Mouse (Mus musculus): ENCODE results near the gene Ntn1. TPM values are rescaled to one million over a fixed set of nuclear protein-coding genes. Genes with fewer than 3 reads are reported as not detected.

Gene Ntn1
- polyA plus RNA-seq, 1 experiment from 2014 or later = 15.7 TPM

- 85% methylated on average over 5 of the region's 5 CpGs for WGBS
- Histone ChIP-seq H3K4me3 (ENCODE audit: low read depth, low read length) (no peak overlapping the region), H3K27me3 (ENCODE audit: control insufficient read depth, insufficient read depth, low read length) (0 out of 2 replicates have a peak, but pooled peaks cover 2% of the 10 kb centered on the region), H3K4me1 (ENCODE audit: control insufficient read depth, insufficient read depth, low read length) (0 out of 2 replicates have a peak, but pooled peaks cover 4% of the 10 kb centered on the region), H3K9me3 (ENCODE audit: control insufficient read depth, low read length) (no peaks in the 10 kb centered on the region), H3K36me3 (ENCODE audit: control insufficient read depth, insufficient read depth, low read length) (no peaks in the 10 kb centered on the region), H3K27ac (ENCODE audit: low read depth, low read length) (no peak overlapping the region), H3K4me2 (ENCODE audit: low read depth, low read length) (no peak overlapping the region), H3K9ac (replicated peaks; ENCODE audit: low read depth, low read length) (no peak overlapping the region)
- no peak for ATAC-seq (ENCODE audit: low read depth)
These were observed 35.8 kb upstream of the Ntn1 start for GRCm38 (mm10) chr11:68436376-68436775.

GRCm38 (mm10) chr11:68435601-68436000 is 35.0 kb upstream of the Ntn1 start:
- H3K9me3 ChIP-seq (ENCODE audit: control insufficient read depth, low read length) = no peaks in the 10 kb centered on the region
- no peak overlapping the region for H3K4me2 ChIP-seq (ENCODE audit: low read depth, low read length)
- H3K27me3 ChIP-seq (ENCODE audit: control insufficient read depth, insufficient read depth, low read length) = 0 out of 2 replicates have a peak, but pooled peaks cover 2% of the 10 kb centered on the region
- WGBS = 92% methylated on average over 4 of the region's 4 CpGs
- ATAC-seq (ENCODE audit: low read depth) = no peak
- 0 out of 2 replicates have a peak, but pooled peaks cover 4% of the 10 kb centered on the region for H3K4me1 ChIP-seq (ENCODE audit: control insufficient read depth, insufficient read depth, low read length)
- no peaks in the 10 kb centered on the region for H3K36me3 ChIP-seq (ENCODE audit: control insufficient read depth, insufficient read depth, low read length)
- no peak overlapping the region for H3K27ac ChIP-seq (ENCODE audit: low read depth, low read length)
- no peak overlapping the region for H3K4me3 ChIP-seq (ENCODE audit: low read depth, low read length)
- H3K9ac ChIP-seq (replicated peaks; ENCODE audit: low read depth, low read length) = no peak overlapping the region

GRCm38 (mm10) chr11:68434697-68435096 is 34.1 kb upstream of the Ntn1 start:
- H3K27ac ChIP-seq (ENCODE audit: low read depth, low read length) = no peak overlapping the region
- ATAC-seq (ENCODE audit: low read depth) = no peak
- H3K27me3 ChIP-seq (ENCODE audit: control insufficient read depth, insufficient read depth, low read length) = 0 out of 2 replicates have a peak, but pooled peaks cover 2% of the 10 kb centered on the region
- H3K36me3 ChIP-seq (ENCODE audit: control insufficient read depth, insufficient read depth, low read length) = no peaks in the 10 kb centered on the region
- H3K4me2 ChIP-seq (ENCODE audit: low read depth, low read length) = no peak overlapping the region
- no peak overlapping the region for H3K9ac ChIP-seq (replicated peaks; ENCODE audit: low read depth, low read length)
- WGBS = 92% methylated on average over 2 of the region's 2 CpGs
- H3K4me1 ChIP-seq (ENCODE audit: control insufficient read depth, insufficient read depth, low read length) = 0 out of 2 replicates have a peak, but pooled peaks cover 4% of the 10 kb centered on the region
- no peaks in the 10 kb centered on the region for H3K9me3 ChIP-seq (ENCODE audit: control insufficient read depth, low read length)
- H3K4me3 ChIP-seq (ENCODE audit: low read depth, low read length) = no peak overlapping the region

- 0 out of 2 replicates have a peak, but pooled peaks cover 2% of the 10 kb centered on the region for H3K27me3 ChIP-seq (ENCODE audit: control insufficient read depth, insufficient read depth, low read length)
- ATAC-seq (ENCODE audit: low read depth) = no peak
- no peak overlapping the region for H3K9ac ChIP-seq (replicated peaks; ENCODE audit: low read depth, low read length)
- H3K4me3 ChIP-seq (ENCODE audit: low read depth, low read length) = no peak overlapping the region
- H3K36me3 ChIP-seq (ENCODE audit: control insufficient read depth, insufficient read depth, low read length) = no peaks in the 10 kb centered on the region
- 0 out of 2 replicates have a peak, but pooled peaks cover 4% of the 10 kb centered on the region for H3K4me1 ChIP-seq (ENCODE audit: control insufficient read depth, insufficient read depth, low read length)
- WGBS = 89% methylated on average over 5 of the region's 5 CpGs
- no peak overlapping the region for H3K4me2 ChIP-seq (ENCODE audit: low read depth, low read length)
- H3K27ac ChIP-seq (ENCODE audit: low read depth, low read length) = no peak overlapping the region
- H3K9me3 ChIP-seq (ENCODE audit: control insufficient read depth, low read length) = no peaks in the 10 kb centered on the region
These were observed 32.9 kb upstream of the Ntn1 start for GRCm38 (mm10) chr11:68433534-68433933.

GRCm38 (mm10) chr11:68432361-68433021 is 31.9 kb upstream of the Ntn1 start:
- H3K4me1 ChIP-seq (ENCODE audit: control insufficient read depth, insufficient read depth, low read length) = 0 out of 2 replicates have a peak, but pooled peaks cover 4% of the 10 kb centered on the region
- H3K9me3 ChIP-seq (ENCODE audit: control insufficient read depth, low read length) = no peaks in the 10 kb centered on the region
- peak overlapping the region; percentile 46 for H3K4me2 ChIP-seq (ENCODE audit: low read depth, low read length)
- H3K9ac ChIP-seq (replicated peaks; ENCODE audit: low read depth, low read length) = peak overlapping the region; percentile 32
- WGBS = 34% methylated on average over 23 of the region's 23 CpGs
- H3K27me3 ChIP-seq (ENCODE audit: control insufficient read depth, insufficient read depth, low read length) = 0 out of 2 replicates have a peak, but pooled peaks cover 2% of the 10 kb centered on the region
- H3K4me3 ChIP-seq (ENCODE audit: low read depth, low read length) = peak overlapping the region; percentile 34
- peak; percentile 14; the same call in 1 of the 2 replicates for ATAC-seq (ENCODE audit: low read depth)
- H3K27ac ChIP-seq (ENCODE audit: low read depth, low read length) = no peak overlapping the region
- H3K36me3 ChIP-seq (ENCODE audit: control insufficient read depth, insufficient read depth, low read length) = no peaks in the 10 kb centered on the region

- peak within 1 kb of the TSS; percentile 32 for H3K9ac ChIP-seq (replicated peaks; ENCODE audit: low read depth, low read length)
- H3K4me1 ChIP-seq (ENCODE audit: control insufficient read depth, insufficient read depth, low read length) = 0 out of 2 replicates have a peak, but pooled peaks cover 4% of the 10 kb centered on the region
- 0 out of 2 replicates have a peak, but pooled peaks cover 2% of the 10 kb centered on the region for H3K27me3 ChIP-seq (ENCODE audit: control insufficient read depth, insufficient read depth, low read length)
- peak; percentile 75 for ATAC-seq (ENCODE audit: low read depth)
- H3K4me2 ChIP-seq (ENCODE audit: low read depth, low read length) = peak within 1 kb of the TSS; percentile 46
- H3K4me3 ChIP-seq (ENCODE audit: low read depth, low read length) = peak within 1 kb of the TSS; percentile 34
- H3K27ac ChIP-seq (ENCODE audit: low read depth, low read length) = no peak within 1 kb of the TSS
- no peaks in the 10 kb centered on the region for H3K9me3 ChIP-seq (ENCODE audit: control insufficient read depth, low read length)
- 11% methylated on average over 35 of the region's 35 CpGs for WGBS
- no peaks in the 10 kb centered on the region for H3K36me3 ChIP-seq (ENCODE audit: control insufficient read depth, insufficient read depth, low read length)
These were observed 31.2 kb upstream of the Ntn1 start, which contains the start of gene Pik3r5 for GRCm38 (mm10) chr11:68431699-68432360. Gene Pik3r5, plus strand, starts transcription at chr11:68432121.

- Histone ChIP-seq H3K9me3 (ENCODE audit: control insufficient read depth, low read length) (no peaks in the 10 kb centered on the region), H3K27me3 (ENCODE audit: control insufficient read depth, insufficient read depth, low read length) (0 out of 2 replicates have a peak, but pooled peaks cover 2% of the 10 kb centered on the region), H3K9ac (replicated peaks; ENCODE audit: low read depth, low read length) (no peak overlapping the region), H3K4me1 (ENCODE audit: control insufficient read depth, insufficient read depth, low read length) (0 out of 2 replicates have a peak, but pooled peaks cover 4% of the 10 kb centered on the region), H3K36me3 (ENCODE audit: control insufficient read depth, insufficient read depth, low read length) (no peaks in the 10 kb centered on the region), H3K27ac (ENCODE audit: low read depth, low read length) (no peak overlapping the region), H3K4me2 (ENCODE audit: low read depth, low read length) (no peak overlapping the region), H3K4me3 (ENCODE audit: low read depth, low read length) (no peak overlapping the region)
- no peak for ATAC-seq (ENCODE audit: low read depth)
- WGBS = 65% methylated on average over 5 of the region's 5 CpGs
These were observed 30.0 kb upstream of the Ntn1 start for GRCm38 (mm10) chr11:68430662-68431061.

- ATAC-seq (ENCODE audit: low read depth) = no peak
- Histone ChIP-seq H3K4me2 (ENCODE audit: low read depth, low read length) (no peak overlapping the region), H3K36me3 (ENCODE audit: control insufficient read depth, insufficient read depth, low read length) (no peaks in the 10 kb centered on the region), H3K27me3 (ENCODE audit: control insufficient read depth, insufficient read depth, low read length) (no peaks in the 10 kb centered on the region), H3K9me3 (ENCODE audit: control insufficient read depth, low read length) (no peaks in the 10 kb centered on the region), H3K4me1 (ENCODE audit: control insufficient read depth, insufficient read depth, low read length) (0 out of 2 replicates have a peak, but pooled peaks cover 1% of the 10 kb centered on the region), H3K9ac (replicated peaks; ENCODE audit: low read depth, low read length) (no peak overlapping the region), H3K27ac (ENCODE audit: low read depth, low read length) (peak overlapping the region; percentile 48; the same call in 1 of the 2 replicates), H3K4me3 (ENCODE audit: low read depth, low read length) (no peak overlapping the region)
- 88% methylated on average over 5 of the region's 5 CpGs for WGBS
These were observed 26.5 kb upstream of the Ntn1 start for GRCm38 (mm10) chr11:68427083-68427570.
